Mouse (Mus musculus) spleen, embryonic (tissue): ENCODE data around the gene Mcrip1.
"Not testable (repeated sequence)": the region's sequence is repeated elsewhere in the genome, so short reads cannot be mapped to it uniquely, and the experiment has no call there.

ENCODE experiments used
- CTCF ChIA-PET: fragments of 350-600 bp; sonication (Branson Sonifier 250); formaldehyde crosslinking; loops from one replicate; lab custom pipeline; 2022; lab: Charles Lee

The Mcrip1 gene

GRCm38 (mm10) chr11:120518558-120518957 is 31.0 kb downstream of the Mcrip1 start:
- CTCF ChIA-PET, result interaction anchor here (0.6 kb wide), 1 partner anchor 31 kb away, joined by 4 read pairs; no protein-coding TSS in a partner anchor

GRCm38 (mm10) chr11:120518027-120518426 is 31.5 kb downstream of the Mcrip1 start:
- CTCF ChIA-PET, result interaction anchor here (0.6 kb wide), 1 partner anchor 31 kb away, joined by 4 read pairs; no protein-coding TSS in a partner anchor

- CTCF ChIA-PET, result no interaction called here
These were observed 32.4 kb downstream of the Mcrip1 start for GRCm38 (mm10) chr11:120517147-120517546.

GRCm38 (mm10) chr11:120515611-120516010 is 33.9 kb downstream of the Mcrip1 start:
- CTCF ChIA-PET, result interaction anchor here (0.5 to 0.7 kb wide), 6 partner anchors 9 to 67 kb away, joined by 3 to 11 read pairs (median 4); partner anchors contain the start of gene Gcgr

- CTCF ChIA-PET, result not testable (repeated sequence)
These were observed 35.3 kb downstream of the Mcrip1 start for GRCm38 (mm10) chr11:120514262-120514661.

GRCm38 (mm10) chr11:120512790-120513453 is 36.6 kb downstream of the Mcrip1 start:
- CTCF ChIA-PET, result interaction anchor here (0.5 to 1.5 kb wide), 5 partner anchors 42 to 1245 kb away, joined by 4 to 8 read pairs (median 7); partner anchors contain the start of gene Gaa

GRCm38 (mm10) chr11:120510375-120511030 is 39.0 kb downstream of the Mcrip1 start:
- CTCF ChIA-PET, result interaction anchor here (0.6 to 1.0 kb wide), 5 partner anchors 8 to 533 kb away, joined by 3 to 13 read pairs (median 4); no protein-coding TSS in a partner anchor

GRCm38 (mm10) chr11:120509940-120510339 is 39.6 kb downstream of the Mcrip1 start:
- CTCF ChIA-PET, result interaction anchor here (0.6 to 1.0 kb wide), 2 partner anchors 14 to 533 kb away, joined by 3 to 13 read pairs; no protein-coding TSS in a partner anchor

GRCm38 (mm10) chr11:120508290-120508870 is 41.1 kb downstream of the Mcrip1 start:
- CTCF ChIA-PET, result no interaction called here

- CTCF ChIA-PET, result no interaction called here
These were observed 41.8 kb downstream of the Mcrip1 start for GRCm38 (mm10) chr11:120507611-120508289.

- CTCF ChIA-PET, result no interaction called here
These were observed 42.6 kb downstream of the Mcrip1 start for GRCm38 (mm10) chr11:120506899-120507298.

GRCm38 (mm10) chr11:120505661-120506060 is 43.9 kb downstream of the Mcrip1 start:
- CTCF ChIA-PET, result interaction anchor here (0.7 kb wide), 2 partner anchors 57 to 212 kb away, joined by 8 to 11 read pairs; no protein-coding TSS in a partner anchor

GRCm38 (mm10) chr11:120501701-120502100 is 47.8 kb downstream of the Mcrip1 start:
- CTCF ChIA-PET, result no interaction called here

- CTCF ChIA-PET, result no interaction called here
These were observed 48.5 kb downstream of the Mcrip1 start for GRCm38 (mm10) chr11:120501018-120501417.

- CTCF ChIA-PET, result no interaction called here
These were observed 49.2 kb downstream of the Mcrip1 start for GRCm38 (mm10) chr11:120500357-120500756.

- CTCF ChIA-PET, result no interaction called here
These were observed 49.6 kb downstream of the Mcrip1 start for GRCm38 (mm10) chr11:120499894-120500293.

- CTCF ChIA-PET, result no interaction called here
These were observed 50.6 kb downstream of the Mcrip1 start for GRCm38 (mm10) chr11:120498891-120499290.

- CTCF ChIA-PET, result no interaction called here
These were observed 51.3 kb downstream of the Mcrip1 start for GRCm38 (mm10) chr11:120498226-120498625.

GRCm38 (mm10) chr11:120497436-120497835 is 52.1 kb downstream of the Mcrip1 start:
- CTCF ChIA-PET, result interaction anchor here (0.6 kb wide), 1 partner anchor 97 kb away, joined by 3 read pairs; no protein-coding TSS in a partner anchor

- CTCF ChIA-PET, result no interaction called here
These were observed 55.6 kb downstream of the Mcrip1 start for GRCm38 (mm10) chr11:120493911-120494310.

GRCm38 (mm10) chr11:120493351-120493750 is 56.2 kb downstream of the Mcrip1 start:
- CTCF ChIA-PET, result interaction anchor here (0.7 kb wide), 1 partner anchor 75 kb away, joined by 4 read pairs; no protein-coding TSS in a partner anchor
